Mouse (Mus musculus) midbrain, postnatal 0 days (tissue): ENCODE results near the gene Creb3l2. TPM values are rescaled to one million over a fixed set of nuclear protein-coding genes. Genes with fewer than 3 reads are reported as not detected.

Experiments used
- ATAC-seq: fragments of 200-750 bp; cut with Nextera tagmentation; 2 replicates; pipeline ENCODE4 v1.8.0; 2017; ENCODE audit warnings: moderate number of reproducible peaks, mild to moderate bottlenecking, moderate TSS enrichment, moderate library complexity; ENCODE audit not compliant: low FRiP score
- DNase-seq: peaks from one replicate; pipeline ENCODE4 v3.0.0-alpha.2; 2015; ENCODE audit warnings: low spot score
- H3K27ac ChIP-seq: fragments of 300-500 bp; sonication (generic); 2 replicates; pipeline ENCODE4 v1.5.1; 2014; ENCODE audit warnings: low read depth, mild to moderate bottlenecking, low read length, mixed read lengths
- H3K27me3 ChIP-seq: fragments of 300-500 bp; sonication (generic); 2 replicates; pipeline ENCODE4 v1.6.1; 2014; ENCODE audit warnings: low read length, control low read depth, mixed read lengths; ENCODE audit not compliant: insufficient read depth
- H3K36me3 ChIP-seq: fragments of 300-500 bp; sonication (generic); 2 replicates; pipeline ENCODE4 v1.6.1; 2014; ENCODE audit warnings: low read length, control low read depth, mixed read lengths; ENCODE audit not compliant: insufficient read depth
- H3K4me1 ChIP-seq: fragments of 300-500 bp; sonication (generic); 2 replicates; pipeline ENCODE4 v1.6.1; 2014; ENCODE audit warnings: mild to moderate bottlenecking, control low read depth, antibody characterized with exemption, low read length, mixed read lengths; ENCODE audit not compliant: insufficient read depth
- H3K4me2 ChIP-seq: fragments of 300-500 bp; sonication (generic); 2 replicates; pipeline ENCODE4 v1.6.1; 2014; ENCODE audit warnings: low read depth, mild to moderate bottlenecking, low read length, mixed read lengths; ENCODE audit not compliant: poor library complexity, severe bottlenecking
- H3K4me3 ChIP-seq: fragments of 300-500 bp; sonication (generic); 2 replicates; pipeline ENCODE4 v1.5.1; 2014; ENCODE audit warnings: low read depth, mild to moderate bottlenecking, low read length, moderate library complexity
- H3K9ac ChIP-seq: fragments of 300-500 bp; sonication (generic); replicated peaks from 2 replicates; pipeline ENCODE4 v1.6.1; 2014; ENCODE audit warnings: mild to moderate bottlenecking, low read length, moderate library complexity, mixed read lengths; ENCODE audit not compliant: poor library complexity, severe bottlenecking
- H3K9me3 ChIP-seq: fragments of 300-500 bp; sonication (generic); 2 replicates; pipeline ENCODE4 v1.6.1; 2016; ENCODE audit warnings: low read length, control low read depth
- CTCF ChIP-seq: IDR thresholded peaks from 2 replicates; pipeline ENCODE4 v1.5.1; 2016; ENCODE audit warnings: antibody characterized with exemption, mild to moderate bottlenecking
- WGBS: fragments of 180-500 bp; shearing (Covaris S2); extraction: QIAGEN DNeasy Blood & Tissue Kit; methylation state at CpG from one replicate; pipeline ENCODE4 v1.1.7; 2014; 5-methylcytosine and 5-hydroxymethylcytosine counted together
- polyA plus RNA-seq: library from polyadenylated mRNA; unstranded; fragments of >200 nt; fragmentation: Nextera tagmentation; extraction: Ambion mirVana; gene quantifications from 2 replicates; pipeline ENCODE4 v1.2.1, GENCODE M21; 2015
- total RNA-seq: library from RNA; depleted of rRNA; stranded (reverse); fragments of >200 nt; gene quantifications from 2 replicates; pipeline ENCODE4 v1.2.3, GENCODE M21; 2014; rRNA removed

The Creb3l2 gene
- total and polyA plus RNA-seq, 2 experiments from 2014 or later = 2.1 to 3.9 TPM

- no peaks in the 10 kb centered on the region for H3K9me3 ChIP-seq
- ATAC-seq (no peak), DNase-seq (no peak)
- H3K9ac ChIP-seq = no peak overlapping the region
- no peak overlapping the region for H3K4me2 ChIP-seq
- no peak overlapping the region for H3K27ac ChIP-seq
- H3K27me3 ChIP-seq = no peaks in the 10 kb centered on the region
- H3K4me1 ChIP-seq = peaks cover 3% of the 10 kb centered on the region
- TF ChIP-seq CTCF = no peak
- H3K4me3 ChIP-seq = no peak overlapping the region
- 97% methylated on average over 1 of the region's 1 CpGs for WGBS
- H3K36me3 ChIP-seq = no peaks in the 10 kb centered on the region; the same call in 1 of the 2 replicates
Observed at GRCm38 (mm10) chr6:37291171-37291570, 150.8 kb downstream of the Creb3l2 start.

GRCm38 (mm10) chr6:37290691-37291090, 151.3 kb downstream of the Creb3l2 start:
- peaks cover 3% of the 10 kb centered on the region for H3K36me3 ChIP-seq
- ATAC-seq (no peak), DNase-seq (no peak)
- H3K4me3 ChIP-seq = no peak overlapping the region
- H3K4me2 ChIP-seq = no peak overlapping the region
- no peaks in the 10 kb centered on the region; the same call in none of the 2 replicates for H3K4me1 ChIP-seq
- H3K27me3 ChIP-seq = no peaks in the 10 kb centered on the region
- no peak overlapping the region for H3K27ac ChIP-seq
- H3K9ac ChIP-seq = no peak overlapping the region
- 96% methylated on average over 3 of the region's 3 CpGs for WGBS
- TF ChIP-seq CTCF = no peak
- no peaks in the 10 kb centered on the region for H3K9me3 ChIP-seq

GRCm38 (mm10) chr6:37286134-37286533, 155.8 kb downstream of the Creb3l2 start:
- Histone ChIP-seq H3K9me3 (no peaks in the 10 kb centered on the region), H3K27ac (no peak overlapping the region), H3K4me3 (no peak overlapping the region), H3K9ac (no peak overlapping the region), H3K4me2 (no peak overlapping the region), H3K27me3 (no peaks in the 10 kb centered on the region), H3K4me1 (no peaks in the 10 kb centered on the region), H3K36me3 (peaks cover 3% of the 10 kb centered on the region)
- WGBS = 90% methylated on average over 4 of the region's 4 CpGs
- no peak for TF ChIP-seq CTCF
- DNase-seq (no peak), ATAC-seq (no peak)

- Histone ChIP-seq H3K27me3 (no peaks in the 10 kb centered on the region), H3K4me1 (no peaks in the 10 kb centered on the region), H3K36me3 (peaks cover 3% of the 10 kb centered on the region), H3K4me3 (no peak overlapping the region), H3K4me2 (no peak overlapping the region), H3K9me3 (no peaks in the 10 kb centered on the region), H3K27ac (no peak overlapping the region), H3K9ac (no peak overlapping the region)
- TF ChIP-seq CTCF = no peak
- 92% methylated on average over 9 of the region's 9 CpGs for WGBS
- ATAC-seq = no peak
- no peak for DNase-seq
Observed at GRCm38 (mm10) chr6:37284879-37285278, 157.1 kb downstream of the Creb3l2 start.

- Histone ChIP-seq H3K36me3 (peaks cover 3% of the 10 kb centered on the region; the same call in 1 of the 2 replicates), H3K27ac (no peak overlapping the region), H3K27me3 (no peaks in the 10 kb centered on the region), H3K9me3 (no peaks in the 10 kb centered on the region), H3K4me2 (no peak overlapping the region), H3K4me3 (no peak overlapping the region), H3K4me1 (no peaks in the 10 kb centered on the region), H3K9ac (no peak overlapping the region)
- DNase-seq (no peak), ATAC-seq (no peak)
- WGBS = 82% methylated on average over 2 of the region's 2 CpGs
- TF ChIP-seq CTCF = no peak
Observed at GRCm38 (mm10) chr6:37283336-37283735, 158.6 kb downstream of the Creb3l2 start.

- H3K27me3 ChIP-seq = no peaks in the 10 kb centered on the region
- WGBS = 39% methylated on average over 1 of the region's 1 CpGs
- no peak for TF ChIP-seq CTCF
- H3K4me1 ChIP-seq = no peaks in the 10 kb centered on the region
- no peak overlapping the region for H3K4me2 ChIP-seq
- no peak overlapping the region for H3K4me3 ChIP-seq
- H3K9me3 ChIP-seq = no peaks in the 10 kb centered on the region
- DNase-seq (no peak), ATAC-seq (no peak)
- H3K36me3 ChIP-seq = peaks cover 3% of the 10 kb centered on the region; the same call in 1 of the 2 replicates
- H3K27ac ChIP-seq = no peak overlapping the region
- no peak overlapping the region for H3K9ac ChIP-seq
Observed at GRCm38 (mm10) chr6:37282659-37283058, 159.3 kb downstream of the Creb3l2 start.

Other genes with a start within 250 kb of the Creb3l2 start
- 26.9 and 32.4 TPM in 2 replicates for gene Dgki, start 142.0 kb downstream of the Creb3l2 start, total RNA-seq
- 3.3 and 4.6 TPM in 2 replicates for gene Dgki, start 142.0 kb downstream of the Creb3l2 start, polyA plus RNA-seq
- gene Akr1d1, start 88.0 kb upstream of the Creb3l2 start, total RNA-seq = not detected in 2 replicates
- not detected in 2 replicates for gene Akr1d1, start 88.0 kb upstream of the Creb3l2 start, polyA plus RNA-seq